Mouse (Mus musculus) cerebellum, adult (tissue): ENCODE measurements at regions not wholly inside any gene's neighbourhood (a gene's known extent, or its start where the extent isn't known, plus 50 kb on each side); places are given as distances from the start of the nearest gene placed in this dataset.

Experiments
- ATAC-seq: cut with Nextera tagmentation; 2 replicates; pipeline ENCODE4 v1.9.2; 2017; ENCODE audit warnings: mild to moderate bottlenecking, moderate library complexity, mixed read lengths; ENCODE audit not compliant: insufficient number of reproducible peaks, low FRiP score, low TSS enrichment

DNA sequence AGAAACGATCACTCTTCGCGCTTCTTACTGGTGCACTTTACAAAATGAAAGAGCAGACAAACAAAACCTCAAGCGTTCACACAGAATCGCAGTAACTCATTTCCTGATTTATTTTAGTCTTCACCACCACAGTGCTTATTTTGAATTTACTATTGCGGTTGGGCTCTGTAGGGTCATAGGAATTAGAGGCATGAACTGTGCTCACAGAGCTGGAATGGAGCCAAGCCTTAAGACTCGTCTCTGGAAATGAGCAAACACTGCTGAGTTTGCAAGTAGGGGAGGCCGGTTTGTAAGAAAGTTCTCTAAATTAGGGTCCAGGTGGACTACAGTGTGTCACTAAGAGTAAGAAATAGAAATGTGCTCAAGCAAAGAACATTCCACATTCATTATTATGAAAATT lies 289.2 kb upstream of the Gjb5 start:
- no peak for ATAC-seq

DNA sequence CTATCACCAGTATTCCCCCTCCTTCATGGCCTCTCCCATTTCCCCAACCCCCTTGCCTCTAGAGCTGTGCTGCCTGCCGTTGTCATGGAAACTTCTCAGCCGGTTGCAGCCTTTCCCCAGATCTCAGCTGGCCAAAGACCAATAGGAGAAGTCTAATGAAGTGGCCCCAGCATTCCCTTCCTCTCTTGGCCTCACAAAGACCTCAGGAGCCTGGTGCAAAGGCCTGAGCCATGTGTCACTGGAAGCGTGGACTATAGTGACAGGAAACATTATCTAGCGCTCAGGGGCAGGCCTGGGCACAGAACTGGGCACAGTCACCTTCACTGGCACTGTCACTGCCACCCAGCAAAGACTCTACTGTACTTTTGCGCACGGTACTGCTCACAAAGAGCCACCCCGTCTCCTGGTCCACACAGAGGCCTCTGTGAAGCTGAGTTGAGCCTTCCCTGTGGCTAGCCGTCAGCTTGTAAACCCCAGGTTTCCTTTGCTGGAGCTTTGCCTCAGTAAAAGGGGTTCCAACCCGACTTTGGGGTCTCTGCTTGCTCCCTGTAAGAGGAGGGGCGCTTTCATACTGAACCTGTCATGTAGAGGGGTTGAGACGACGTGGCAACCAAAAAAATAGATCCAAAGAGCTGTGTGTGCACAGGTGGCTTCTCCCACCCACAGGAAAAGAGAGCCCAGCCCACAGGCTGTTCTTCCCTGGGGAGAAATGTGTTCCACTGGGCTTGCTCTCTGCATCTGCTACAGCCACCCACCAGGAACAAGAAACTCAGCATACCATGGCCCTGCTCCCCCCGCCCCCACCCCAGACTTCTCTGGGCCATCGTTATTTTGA lies 282.5 kb upstream of the Gjb5 start:
- ATAC-seq: no peak

DNA sequence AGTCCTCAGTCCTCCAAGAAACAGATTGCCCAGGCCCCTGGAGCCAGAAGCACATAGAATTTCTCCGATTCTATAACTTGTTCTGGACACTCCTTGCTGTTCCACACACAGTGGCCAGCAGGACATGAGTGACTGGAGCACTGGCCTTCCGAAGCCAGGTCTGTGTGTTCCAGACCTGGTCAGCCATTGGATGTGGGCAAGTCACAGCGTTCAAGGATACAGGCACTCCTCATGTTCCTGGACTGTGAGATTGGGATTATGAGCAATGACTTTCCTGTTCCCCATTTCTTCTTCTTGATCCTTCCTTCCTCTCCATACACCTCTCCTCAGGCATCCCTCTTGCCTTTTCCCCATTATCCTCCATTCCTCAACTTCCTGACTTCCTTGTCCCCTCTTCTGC lies 281.8 kb upstream of the Gjb5 start:
- ATAC-seq: no peak

DNA sequence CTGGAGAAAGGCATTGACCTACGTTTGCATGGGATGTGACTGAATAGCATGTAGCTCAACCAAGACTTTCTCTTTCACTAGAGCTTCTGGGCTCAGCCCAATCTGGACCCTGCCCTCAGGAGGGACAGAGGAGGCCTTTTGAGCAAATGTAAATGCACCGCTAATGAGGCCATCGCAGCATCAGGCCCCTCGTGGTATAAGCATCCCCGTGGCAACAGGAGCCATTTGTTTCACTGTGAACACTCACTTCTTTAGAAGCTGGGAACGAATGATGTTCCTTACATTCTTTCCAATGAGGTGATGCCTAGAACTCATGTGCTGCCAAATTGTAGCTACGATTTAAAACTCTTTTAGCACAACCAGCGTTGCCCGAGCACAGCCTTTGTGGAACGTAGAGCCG lies 279.0 kb upstream of the Gjb5 start:
- no peak for ATAC-seq

DNA sequence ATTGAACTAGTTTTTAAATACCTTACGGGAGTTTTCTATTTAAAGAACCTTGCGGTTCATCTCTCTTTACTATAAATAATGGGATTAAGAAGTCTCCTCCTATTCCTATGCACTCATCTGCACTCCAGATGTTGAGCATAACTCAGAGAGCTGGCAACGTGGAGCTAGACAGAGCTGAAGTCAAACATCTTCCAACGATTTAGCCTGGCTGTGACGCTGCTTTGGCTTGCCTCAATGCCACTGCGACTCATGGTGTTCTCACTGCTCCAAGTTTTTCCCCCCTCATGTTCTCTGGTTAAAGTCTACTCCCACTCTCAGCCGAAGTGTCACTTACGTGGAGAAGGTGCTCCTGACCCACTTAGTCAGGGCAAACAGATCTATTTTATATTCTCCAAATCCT lies 277.3 kb upstream of the Gjb5 start:
- ATAC-seq: no peak

DNA sequence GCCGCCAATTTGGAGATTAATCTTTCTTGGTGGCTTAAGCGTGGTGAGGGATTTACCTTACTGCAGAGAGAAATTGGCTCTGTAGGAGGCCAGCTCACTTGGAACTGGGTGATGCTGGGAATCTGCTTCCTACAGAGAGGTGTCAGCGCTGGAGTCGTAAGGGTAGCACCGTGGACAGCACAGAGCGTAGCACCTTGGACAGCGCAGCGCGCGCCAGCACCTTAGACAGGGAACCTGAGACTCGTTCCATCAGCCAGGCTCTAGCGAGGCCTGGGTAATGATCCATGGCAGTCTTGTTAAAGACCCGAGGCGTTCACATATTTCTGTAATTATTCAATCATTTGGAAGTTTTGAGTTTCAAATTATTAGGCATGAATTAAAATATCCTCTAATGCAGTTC lies 261.9 kb upstream of the Gjb5 start:
- no peak for ATAC-seq

DNA sequence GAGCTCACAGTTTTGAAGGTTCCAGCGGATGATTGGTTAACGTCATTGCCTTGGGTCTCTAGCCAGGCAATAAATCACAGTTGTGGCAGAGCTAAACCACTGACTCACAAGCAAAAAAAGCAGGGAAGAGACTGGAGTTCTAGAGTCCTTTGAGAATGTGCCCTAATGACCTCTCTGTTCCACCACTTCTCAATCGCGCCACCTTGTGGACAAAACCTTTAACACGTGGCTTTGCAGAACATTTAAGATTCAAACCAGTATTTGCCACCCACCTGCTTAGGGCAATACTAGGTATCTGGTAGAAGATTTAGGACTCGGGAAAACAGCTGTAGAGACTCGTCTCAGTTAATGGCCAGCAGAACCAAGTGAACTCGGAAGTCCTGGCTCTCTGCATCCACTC lies 254.8 kb upstream of the Gjb5 start:
- ATAC-seq: no peak

DNA sequence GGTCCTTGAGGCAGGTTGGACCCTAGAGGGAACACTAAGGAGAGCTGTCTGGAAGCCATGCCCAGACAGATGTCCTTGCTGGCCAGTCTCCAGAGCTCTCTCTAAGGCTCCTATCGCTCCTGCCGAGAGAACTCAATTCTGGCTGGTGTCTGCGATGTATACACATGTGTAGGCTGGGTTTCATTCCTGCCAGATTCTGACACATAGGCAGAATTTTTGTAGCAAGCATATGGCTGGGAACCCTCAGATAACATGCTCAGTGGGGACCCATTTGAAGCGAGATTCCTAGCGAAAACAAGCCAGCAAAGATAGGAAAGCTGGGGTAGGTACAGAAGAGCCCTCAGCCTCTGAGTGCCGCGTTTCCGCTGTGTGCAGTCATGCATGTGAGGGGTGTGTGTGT lies 242.9 kb upstream of the Gjb5 start:
- ATAC-seq: no peak

DNA sequence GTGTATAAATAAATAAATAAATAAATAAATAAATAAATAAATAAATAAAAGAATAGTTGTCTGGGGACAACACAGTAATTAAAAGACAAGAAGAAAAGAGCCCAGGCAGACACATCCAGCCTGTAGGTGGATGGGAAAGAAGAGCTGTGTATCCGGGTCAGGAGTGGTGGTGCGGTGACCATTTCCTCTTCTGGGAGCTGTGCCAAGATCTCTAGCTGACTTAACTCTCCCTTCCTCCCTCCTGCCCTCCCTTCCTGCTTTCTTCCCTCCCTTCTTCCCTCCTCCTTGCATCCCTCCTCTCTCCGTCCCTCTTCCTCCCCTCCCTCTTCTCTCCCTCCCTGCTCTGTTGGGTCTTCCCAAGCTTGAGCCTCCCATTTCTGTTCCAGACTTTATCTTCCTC lies 240.6 kb upstream of the Gjb5 start:
- ATAC-seq: no peak

DNA sequence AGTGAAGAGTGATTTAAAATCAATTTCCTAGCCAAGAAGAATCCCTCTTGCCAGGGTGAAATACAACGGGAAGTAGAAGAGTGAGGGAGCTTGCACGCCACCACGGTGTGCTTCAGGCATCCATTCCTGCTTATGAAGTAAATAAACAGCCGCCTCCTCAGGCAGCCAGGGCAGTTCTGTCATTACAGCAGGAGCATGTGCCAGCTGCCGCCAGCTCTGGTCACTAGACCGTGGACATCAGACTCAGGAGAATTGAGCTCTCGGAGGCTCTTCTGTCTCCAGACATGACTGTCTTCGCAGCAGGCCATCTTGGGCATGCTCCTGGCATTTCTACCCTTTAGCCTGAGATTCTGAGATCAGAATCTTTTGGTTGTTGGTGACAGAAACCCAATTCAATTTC lies 236.1 kb upstream of the Gjb5 start:
- no peak for ATAC-seq

DNA sequence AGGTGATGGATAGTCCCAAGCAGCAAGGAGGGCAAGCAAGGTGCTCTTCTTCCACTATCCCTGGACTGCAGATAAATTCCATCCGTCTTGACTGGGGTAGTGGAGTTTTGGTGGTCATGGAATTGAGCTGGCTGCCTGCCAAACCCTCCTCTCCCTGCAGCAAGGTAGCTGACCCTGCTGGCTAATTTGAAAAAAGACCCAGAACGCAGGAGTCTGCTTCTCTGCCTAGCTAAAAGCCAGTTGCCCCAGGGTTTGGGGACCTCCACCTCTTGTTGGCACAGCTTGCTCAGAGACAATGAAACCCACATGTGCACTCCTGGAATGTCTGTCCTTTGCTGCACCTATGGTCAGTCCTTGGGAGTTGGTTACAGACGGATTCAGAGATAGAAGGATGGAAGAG lies 233.6 kb upstream of the Gjb5 start:
- no peak for ATAC-seq

DNA sequence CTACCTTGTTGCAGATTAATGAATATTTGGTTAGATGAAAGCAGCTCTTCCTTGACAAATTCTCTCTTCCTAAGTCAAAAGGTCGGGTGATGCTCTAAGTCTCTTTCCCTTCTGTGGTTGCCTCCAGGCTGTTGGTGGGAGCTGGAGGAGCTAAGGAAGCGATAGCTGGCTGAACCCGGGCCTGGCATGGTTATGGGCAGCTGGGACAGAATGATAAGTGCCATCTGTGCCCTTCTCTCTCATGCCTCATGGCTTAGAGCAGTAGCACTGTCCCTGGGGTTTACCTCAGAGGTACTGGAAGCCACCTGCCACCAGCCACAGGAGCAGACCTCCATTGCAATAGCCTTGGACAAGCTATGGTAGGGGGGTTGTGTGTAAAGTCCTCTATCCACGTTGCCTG lies 228.8 kb upstream of the Gjb5 start:
- ATAC-seq: no peak

DNA sequence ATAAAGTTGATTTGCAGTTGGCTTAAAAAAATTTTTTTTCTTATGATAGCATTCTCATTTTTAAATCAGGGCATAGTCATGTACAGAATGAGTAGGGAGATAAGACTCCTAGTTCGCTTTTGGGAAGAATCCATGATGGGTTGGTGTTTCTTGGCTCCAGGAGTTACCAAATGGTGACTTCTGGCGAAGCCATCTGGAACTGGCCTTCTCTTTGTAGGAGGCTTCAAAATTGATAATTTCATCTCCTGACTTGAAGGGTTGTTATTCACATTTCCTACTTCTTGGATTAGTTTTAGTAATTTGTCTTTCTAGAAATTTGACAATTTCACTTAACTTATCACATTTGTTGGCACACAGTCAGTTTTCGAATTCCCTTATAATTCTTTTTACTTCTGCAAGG lies 218.5 kb upstream of the Gjb5 start:
- ATAC-seq: no peak

DNA sequence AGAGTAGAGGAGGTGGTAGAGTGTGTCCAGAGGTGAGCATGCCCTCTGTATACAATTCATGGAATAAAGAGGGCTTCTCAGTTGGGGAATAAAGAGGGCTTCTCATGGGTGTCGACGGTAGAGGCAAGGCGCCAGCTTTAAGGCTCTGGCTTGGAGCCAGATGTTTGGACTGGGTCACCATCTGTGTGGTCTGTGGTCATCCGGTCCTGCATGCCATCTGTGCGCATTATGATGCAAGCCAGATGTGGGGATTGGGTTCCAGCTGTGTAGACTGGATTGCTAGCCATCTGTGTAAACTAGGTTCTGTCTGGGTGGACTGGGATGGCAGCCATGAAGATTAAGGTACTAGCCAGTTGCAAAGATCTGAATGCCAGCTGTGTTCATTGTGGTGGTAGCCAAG lies 204.6 kb upstream of the Gjb5 start:
- ATAC-seq: no peak

DNA sequence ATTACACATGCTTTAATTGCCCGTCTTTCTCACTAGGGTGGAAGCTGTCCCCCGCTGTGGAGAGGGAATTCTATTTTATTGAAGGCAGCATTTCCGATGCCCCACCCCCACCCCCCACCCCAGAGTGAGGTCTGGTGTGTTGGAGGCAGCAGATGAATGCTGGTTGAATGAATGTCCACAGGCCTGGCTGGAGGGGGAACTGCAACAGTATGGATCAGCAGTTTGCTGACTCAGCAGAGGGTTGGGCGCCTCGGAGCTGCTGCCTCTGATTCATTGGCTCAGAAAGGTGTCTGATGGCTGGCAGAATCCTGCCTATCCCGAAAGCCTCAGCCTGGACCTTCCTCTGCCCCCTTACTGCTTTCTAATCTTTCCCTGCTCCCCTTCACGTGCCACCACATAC lies 200.6 kb upstream of the Gjb5 start:
- ATAC-seq: no peak

DNA sequence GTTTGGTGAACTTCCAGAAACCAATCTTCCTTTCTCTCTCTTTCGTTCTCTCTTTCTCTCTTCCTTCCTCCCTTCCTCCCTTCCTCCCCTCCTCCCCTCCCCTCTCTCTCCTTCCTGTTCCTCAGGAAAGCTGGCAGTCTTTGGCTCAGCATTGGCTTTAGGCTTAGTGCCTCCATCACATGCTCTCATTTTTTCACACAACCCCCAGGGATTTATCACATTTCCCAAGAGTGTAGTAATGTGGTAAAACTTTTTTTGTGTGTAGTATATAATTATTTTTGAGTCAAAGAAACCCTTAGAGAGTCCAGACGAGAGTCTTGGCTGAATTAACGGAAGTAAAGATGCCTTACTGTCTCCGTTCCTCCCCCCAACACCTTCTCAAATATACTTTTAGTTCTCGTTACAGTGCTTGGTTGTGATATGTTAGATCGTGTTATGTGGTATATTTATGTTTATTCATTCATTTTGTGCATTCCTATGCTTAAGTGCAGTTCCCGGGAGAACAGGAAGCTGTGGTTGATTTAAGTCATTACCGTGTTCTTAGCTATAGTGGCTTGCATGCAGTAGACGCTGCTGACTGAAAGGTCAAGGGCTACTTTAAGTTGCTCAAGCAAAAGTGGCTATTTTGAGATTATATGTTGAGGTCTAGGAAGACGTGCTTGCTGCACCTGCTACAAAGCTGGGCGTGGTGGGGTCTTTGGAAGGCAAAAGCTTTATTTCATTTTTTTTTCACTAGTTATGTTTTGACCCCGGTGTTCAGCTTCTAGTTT lies 194.7 kb upstream of the Gjb5 start:
- no peak for ATAC-seq

DNA sequence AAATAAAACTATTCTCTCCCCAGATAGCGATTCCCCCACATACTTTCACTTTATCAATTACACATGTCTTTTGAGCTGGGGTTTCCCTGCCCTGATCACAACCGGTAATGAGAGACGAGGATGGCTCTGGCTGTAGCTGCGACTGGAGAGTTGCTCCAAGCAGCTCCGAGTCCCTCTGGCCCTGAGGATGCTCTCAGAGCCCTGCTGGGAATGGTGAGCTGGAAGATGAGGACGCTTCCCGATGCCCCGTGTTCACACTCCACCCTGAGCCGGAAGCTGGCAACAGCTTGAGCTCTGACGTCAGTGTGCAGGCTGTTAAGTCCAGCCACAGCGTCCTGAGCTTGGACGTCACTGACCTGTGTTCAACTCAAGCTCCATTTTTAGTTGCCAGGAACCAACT lies 191.6 kb upstream of the Gjb5 start:
- ATAC-seq: no peak

DNA sequence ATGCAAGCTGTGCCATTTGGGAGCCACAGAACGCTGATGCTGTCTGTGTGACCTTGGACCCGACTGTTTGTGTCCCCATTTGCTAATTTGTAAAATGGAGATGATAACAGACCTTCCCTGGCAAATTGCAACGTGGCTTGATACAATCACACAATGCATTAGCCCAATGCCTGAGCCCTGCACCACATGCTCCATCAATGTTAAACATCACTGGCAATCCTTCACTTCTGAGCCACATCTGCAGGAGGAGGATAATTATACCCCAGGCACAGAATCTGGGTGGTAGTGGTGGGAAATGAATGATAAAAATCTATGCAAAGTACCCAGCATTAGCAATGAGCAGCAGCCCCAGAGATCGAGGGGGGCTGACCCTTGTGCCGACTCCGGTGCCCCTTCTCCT lies 191.0 kb upstream of the Gjb5 start:
- ATAC-seq: no peak

DNA sequence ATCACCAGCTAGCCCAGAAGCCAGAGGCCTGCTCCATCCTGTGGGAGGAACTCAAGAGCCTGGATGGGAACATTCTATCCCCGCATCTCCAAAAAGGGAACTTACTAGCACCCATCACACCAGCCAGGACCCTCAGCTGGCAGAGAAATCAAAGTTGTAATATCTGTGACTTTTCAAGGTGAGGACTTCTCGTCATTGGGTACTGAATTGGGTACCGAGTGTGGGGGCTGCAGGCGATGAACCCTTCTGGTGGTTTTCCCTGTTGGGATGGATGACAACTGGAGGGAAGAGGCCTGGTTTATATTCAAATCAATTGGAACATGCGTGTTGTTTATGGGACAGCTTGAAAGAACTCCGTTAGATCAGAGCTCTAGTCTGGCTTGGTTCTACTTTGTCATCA lies 187.1 kb upstream of the Gjb5 start:
- ATAC-seq: no peak

DNA sequence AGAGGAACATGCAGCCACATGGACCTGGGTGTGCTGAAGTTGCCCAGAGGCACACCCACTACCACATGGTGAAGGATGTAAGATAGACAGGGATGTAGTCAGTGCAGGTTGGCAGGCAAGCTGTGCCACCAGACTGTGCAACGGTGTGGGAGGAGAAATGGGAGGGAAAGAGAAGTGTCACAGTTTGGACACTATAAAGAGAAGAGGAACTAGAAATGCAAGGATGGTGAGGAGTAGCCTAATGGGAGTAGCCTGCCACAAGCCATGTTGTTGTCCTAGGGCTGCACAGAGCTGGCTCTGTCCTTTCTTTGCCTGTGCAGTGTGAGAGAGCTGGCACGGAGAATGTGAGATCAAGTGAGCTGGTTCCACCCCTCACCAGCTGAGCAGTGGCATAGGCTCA lies 185.3 kb upstream of the Gjb5 start:
- no peak for ATAC-seq

DNA sequence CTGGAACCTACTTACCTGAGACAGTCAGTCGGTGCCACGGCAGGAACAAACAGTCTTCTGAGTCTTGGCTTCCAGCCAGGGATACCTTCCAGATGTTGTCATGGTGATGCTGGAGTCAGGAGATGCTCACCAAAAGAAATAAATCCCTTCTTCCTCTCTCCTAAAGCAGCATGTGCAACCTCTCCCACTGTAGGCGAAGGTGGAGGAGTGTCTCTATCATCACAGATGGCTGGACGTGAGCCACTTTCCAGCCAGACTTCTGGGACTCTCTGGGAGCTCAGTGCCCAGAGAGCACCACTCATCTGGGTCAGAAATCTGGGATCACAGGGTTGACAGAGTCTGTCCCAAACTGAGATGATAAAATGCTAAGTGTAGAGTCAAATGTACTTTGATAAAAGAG lies 184.8 kb upstream of the Gjb5 start:
- no peak for ATAC-seq

DNA sequence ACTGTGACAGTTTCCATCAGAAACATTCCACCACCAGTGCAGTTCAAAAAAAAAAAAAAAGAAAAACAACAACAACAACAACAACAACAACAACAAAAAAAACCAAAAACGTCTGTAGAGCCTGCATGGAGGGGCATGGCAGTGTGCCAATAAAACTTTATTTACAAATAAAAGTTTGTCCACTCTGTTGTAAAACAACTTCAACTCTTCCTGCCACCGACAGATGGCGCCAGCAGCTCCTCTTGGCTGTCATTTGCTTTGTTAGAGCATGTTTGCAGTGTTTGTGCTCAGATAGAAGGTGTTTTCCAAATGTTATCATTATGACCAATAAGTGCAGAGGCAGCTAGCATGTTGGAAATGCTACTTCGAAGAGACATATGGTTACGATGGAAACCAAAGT lies 179.0 kb upstream of the Gjb5 start:
- ATAC-seq: no peak
